Mouse (Mus musculus): ENCODE results near the gene Kansl1. TPM values are rescaled to one million over a fixed set of nuclear protein-coding genes. Genes with fewer than 3 reads are reported as not detected.

Gene Kansl1
- polyA plus RNA-seq, 1 experiment from 2014 or later: 17.5 TPM

DNA sequence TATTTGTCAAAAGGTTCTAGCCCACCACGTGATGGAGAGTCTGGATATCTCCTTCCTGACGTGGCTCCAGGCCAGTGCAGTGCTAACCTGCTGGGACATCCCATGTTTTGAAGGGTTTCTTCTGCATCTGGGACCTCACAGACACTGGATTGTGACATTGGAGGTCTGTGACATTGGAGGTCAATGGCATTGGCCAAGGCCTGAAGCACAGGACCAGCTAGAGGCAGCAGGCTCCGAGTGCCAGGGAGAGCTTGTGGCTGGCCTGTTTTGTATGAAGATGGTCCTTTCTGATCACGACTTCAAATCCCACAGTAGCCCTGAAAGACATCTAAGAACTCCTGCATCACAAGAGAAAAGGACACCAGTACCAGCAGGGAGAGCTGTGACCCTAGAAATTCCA lies 138.5 kb downstream of the Kansl1 start:
- no peak for DNase-seq (ENCODE audit: low spot score)
- no peak for ATAC-seq (replicated peaks; ENCODE audit: low FRiP score, low read depth)
- no peaks in the 10 kb centered on the region for H3K27me3 ChIP-seq (ENCODE audit: insufficient read depth, low read length)

DNA sequence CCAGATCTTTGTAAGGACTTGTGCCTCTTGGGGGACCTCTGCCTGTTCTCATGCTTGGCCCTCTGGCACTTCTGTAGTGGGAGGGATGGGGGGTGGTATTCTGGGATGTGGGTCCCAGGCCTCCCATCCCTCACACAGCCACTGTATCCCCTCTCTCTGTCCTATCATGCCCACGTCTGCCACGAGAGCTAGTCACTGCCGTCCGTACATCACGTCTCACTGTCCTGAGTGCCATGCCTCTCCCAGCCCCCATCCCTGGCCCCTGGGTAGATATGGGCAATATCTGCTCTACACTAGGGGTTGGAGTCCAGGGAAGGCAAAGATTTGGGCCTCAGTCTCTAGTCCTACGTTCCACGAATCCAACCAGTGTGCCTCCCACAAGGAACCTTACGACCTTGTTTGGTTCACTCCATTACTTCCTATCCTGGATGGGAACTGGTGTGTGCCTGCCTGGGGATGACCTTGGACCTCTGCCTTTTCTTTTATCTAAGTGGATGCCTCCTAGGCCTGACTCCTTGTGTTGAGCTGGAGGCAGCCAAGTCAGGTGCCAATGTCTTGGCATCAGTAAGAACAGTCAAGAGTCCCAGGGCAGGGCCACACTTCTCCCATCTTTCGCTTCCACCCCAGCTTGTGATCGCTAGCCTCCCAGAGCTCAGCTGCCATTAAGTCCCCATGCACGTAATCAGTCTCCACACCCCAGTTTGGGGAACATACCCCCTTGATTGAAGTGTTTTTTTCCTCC lies 139.3 kb downstream of the Kansl1 start:
- H3K27ac ChIP-seq: no peak overlapping the region
- TF ChIP-seq CTCF (IDR thresholded peaks at IDR 0.05; ENCODE audit: low read depth): no peak
- DNase-seq (ENCODE audit: low spot score): no peak
- H3K4me3 ChIP-seq (replicated peaks; ENCODE audit: low read depth, low read length): no peak overlapping the region
- H3K9ac ChIP-seq (ENCODE audit: low read depth, low read length): no peak overlapping the region
- H3K9me3 ChIP-seq (replicated peaks; ENCODE audit: low read length): no peaks in the 10 kb centered on the region
- 74% methylated on average over 11 of the region's 11 CpGs for WGBS
- no peaks in the 10 kb centered on the region for H3K4me1 ChIP-seq (replicated peaks; ENCODE audit: insufficient read depth, low read length)
- H3K4me2 ChIP-seq (ENCODE audit: low read length): no peak overlapping the region
- peaks cover 3% of the 10 kb centered on the region for H3K36me3 ChIP-seq (ENCODE audit: insufficient read depth, low read length)
- no peak for ATAC-seq (replicated peaks; ENCODE audit: low FRiP score, low read depth)
- H3K27me3 ChIP-seq (ENCODE audit: insufficient read depth, low read length): no peaks in the 10 kb centered on the region

More for the DNA sequence above, 138.5 kb downstream of the Kansl1 start:
- WGBS: 86% methylated on average over 4 of the region's 4 CpGs
- Histone ChIP-seq H3K27ac (no peak overlapping the region), H3K4me3 (replicated peaks; ENCODE audit: low read depth, low read length) (no peak overlapping the region), H3K9ac (ENCODE audit: low read depth, low read length) (no peak overlapping the region), H3K36me3 (ENCODE audit: insufficient read depth, low read length) (peaks cover 11% of the 10 kb centered on the region), H3K4me2 (ENCODE audit: low read length) (no peak overlapping the region), H3K9me3 (replicated peaks; ENCODE audit: low read length) (no peaks in the 10 kb centered on the region), H3K4me1 (replicated peaks; ENCODE audit: insufficient read depth, low read length) (no peaks in the 10 kb centered on the region)
- 0 out of 2 replicates have a peak, but pooled peaks have one; percentile 5 for TF ChIP-seq CTCF (IDR thresholded peaks at IDR 0.05; ENCODE audit: low read depth)

GRCm38 (mm10) chr11:104327946-104328345 lies 140.7 kb downstream of the Kansl1 start:
- H3K4me2 ChIP-seq (ENCODE audit: low read length): no peak overlapping the region
- ATAC-seq (replicated peaks; ENCODE audit: low FRiP score, low read depth): no peak
- no peak for DNase-seq (ENCODE audit: low spot score)
- H3K27me3 ChIP-seq (ENCODE audit: insufficient read depth, low read length): no peaks in the 10 kb centered on the region
- no peak overlapping the region for H3K4me3 ChIP-seq (replicated peaks; ENCODE audit: low read depth, low read length)
- no peak overlapping the region for H3K27ac ChIP-seq
- H3K4me1 ChIP-seq (replicated peaks; ENCODE audit: insufficient read depth, low read length): no peaks in the 10 kb centered on the region
- no peaks in the 10 kb centered on the region for H3K36me3 ChIP-seq (ENCODE audit: insufficient read depth, low read length)
- 81% methylated on average over 6 of the region's 6 CpGs for WGBS
- H3K9me3 ChIP-seq (replicated peaks; ENCODE audit: low read length): no peaks in the 10 kb centered on the region
- no peak for TF ChIP-seq CTCF (IDR thresholded peaks at IDR 0.05; ENCODE audit: low read depth)
- no peak overlapping the region for H3K9ac ChIP-seq (ENCODE audit: low read depth, low read length)

DNA sequence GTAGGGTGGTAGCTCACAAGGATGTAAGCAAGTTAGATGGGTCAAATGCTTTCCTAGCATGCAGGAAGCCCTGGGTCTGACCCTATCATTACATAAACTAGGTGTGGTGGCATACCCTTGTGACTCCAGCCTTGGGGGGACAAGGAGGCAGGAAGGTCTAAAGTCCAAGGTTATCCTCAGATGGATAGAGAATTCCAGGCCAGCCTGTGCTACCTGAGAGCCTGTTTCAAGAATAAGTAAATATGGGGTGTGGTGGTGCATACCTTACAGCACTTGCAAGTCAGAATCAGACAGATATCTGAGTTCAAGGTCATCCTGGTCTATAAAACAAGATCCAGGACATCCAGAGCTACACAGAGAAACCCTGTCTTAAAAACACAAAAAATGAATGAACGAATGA lies 141.2 kb downstream of the Kansl1 start:
- Histone ChIP-seq H3K27me3 (ENCODE audit: insufficient read depth, low read length) (no peaks in the 10 kb centered on the region), H3K9me3 (replicated peaks; ENCODE audit: low read length) (no peaks in the 10 kb centered on the region), H3K27ac (no peak overlapping the region), H3K36me3 (ENCODE audit: insufficient read depth, low read length) (no peaks in the 10 kb centered on the region), H3K4me1 (replicated peaks; ENCODE audit: insufficient read depth, low read length) (no peaks in the 10 kb centered on the region), H3K4me2 (ENCODE audit: low read length) (no peak overlapping the region), H3K4me3 (replicated peaks; ENCODE audit: low read depth, low read length) (no peak overlapping the region), H3K9ac (ENCODE audit: low read depth, low read length) (no peak overlapping the region)
- ATAC-seq (replicated peaks; ENCODE audit: low FRiP score, low read depth) (no peak), DNase-seq (ENCODE audit: low spot score) (no peak)
- 97% methylated on average over 1 of the region's 1 CpGs for WGBS
- no peak for TF ChIP-seq CTCF (IDR thresholded peaks at IDR 0.05; ENCODE audit: low read depth)

DNA sequence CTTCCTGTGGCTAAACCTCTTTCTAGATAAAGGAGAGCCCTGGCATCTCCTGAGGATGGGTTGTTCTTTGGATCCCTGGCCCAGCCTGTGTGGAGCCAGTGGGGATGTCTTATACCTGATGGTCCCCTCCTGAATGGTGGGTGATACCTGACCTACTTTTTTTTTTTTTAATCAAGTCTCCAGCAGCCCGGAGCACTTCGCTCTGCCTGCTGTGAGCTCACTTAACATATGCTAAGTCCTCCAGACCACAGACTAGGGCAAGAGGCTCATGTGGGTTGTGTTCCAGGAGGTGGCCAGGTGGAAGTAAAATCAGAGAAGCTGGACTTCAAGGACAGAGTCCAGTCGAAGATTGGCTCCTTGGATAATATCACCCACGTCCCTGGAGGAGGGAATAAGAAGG lies 146.5 kb downstream of the Kansl1 start:
- ATAC-seq (replicated peaks; ENCODE audit: low FRiP score, low read depth): no peak
- no peak overlapping the region for H3K27ac ChIP-seq
- 25% methylated on average over 4 of the region's 4 CpGs for WGBS
- no peak overlapping the region for H3K4me3 ChIP-seq (replicated peaks; ENCODE audit: low read depth, low read length)
- no peak for DNase-seq (ENCODE audit: low spot score)
- no peak for TF ChIP-seq CTCF (IDR thresholded peaks at IDR 0.05; ENCODE audit: low read depth)
- H3K9me3 ChIP-seq (replicated peaks; ENCODE audit: low read length): no peaks in the 10 kb centered on the region
- H3K36me3 ChIP-seq (ENCODE audit: insufficient read depth, low read length): no peaks in the 10 kb centered on the region
- no peak overlapping the region for H3K4me2 ChIP-seq (ENCODE audit: low read length)
- H3K4me1 ChIP-seq (replicated peaks; ENCODE audit: insufficient read depth, low read length): no peaks in the 10 kb centered on the region
- H3K27me3 ChIP-seq (ENCODE audit: insufficient read depth, low read length): no peaks in the 10 kb centered on the region
- no peak overlapping the region for H3K9ac ChIP-seq (ENCODE audit: low read depth, low read length)

DNA sequence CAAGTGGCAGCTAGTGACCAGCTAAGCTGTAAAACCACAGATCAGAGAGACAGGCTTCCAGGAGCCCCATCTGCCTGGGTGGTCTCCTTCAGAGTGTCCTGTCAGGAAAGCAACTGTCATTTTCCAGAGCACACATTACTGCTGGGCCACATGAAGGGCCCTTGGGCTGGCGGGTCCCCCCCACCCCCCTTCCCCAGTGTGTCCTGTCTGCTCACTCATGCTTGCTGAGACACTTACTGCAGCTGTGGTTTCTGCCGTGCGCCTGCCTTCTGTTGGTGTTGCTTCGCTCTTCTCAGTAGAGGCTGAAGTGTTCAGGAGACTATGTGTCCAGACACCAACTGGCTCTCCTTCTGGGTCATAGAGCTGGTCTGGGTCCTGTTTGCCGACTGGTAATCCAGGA lies 148.2 kb downstream of the Kansl1 start:
- Histone ChIP-seq H3K27me3 (ENCODE audit: insufficient read depth, low read length) (no peaks in the 10 kb centered on the region), H3K36me3 (ENCODE audit: insufficient read depth, low read length) (no peaks in the 10 kb centered on the region), H3K4me2 (ENCODE audit: low read length) (no peak overlapping the region), H3K4me1 (replicated peaks; ENCODE audit: insufficient read depth, low read length) (no peaks in the 10 kb centered on the region), H3K9me3 (replicated peaks; ENCODE audit: low read length) (no peaks in the 10 kb centered on the region), H3K27ac (no peak overlapping the region), H3K4me3 (replicated peaks; ENCODE audit: low read depth, low read length) (no peak overlapping the region), H3K9ac (ENCODE audit: low read depth, low read length) (no peak overlapping the region)
- WGBS: 37% methylated on average over 5 of the region's 5 CpGs
- DNase-seq (ENCODE audit: low spot score) (no peak), ATAC-seq (replicated peaks; ENCODE audit: low FRiP score, low read depth) (no peak)
- no peak for TF ChIP-seq CTCF (IDR thresholded peaks at IDR 0.05; ENCODE audit: low read depth)

All from kidney, postnatal 0 days (tissue).